Mouse (Mus musculus) CH12.LX (cell line): ENCODE results near the gene Fbln7. TPM values are rescaled to one million over a fixed set of nuclear protein-coding genes. Genes with fewer than 3 reads are reported as not detected.

ENCODE experiments used
- DNase-seq: peaks from one replicate; pipeline ENCODE4 v3.0.0-alpha.2; 2013; ENCODE audit errors: extremely low read depth
- H3K27ac ChIP-seq: 2 replicates; pipeline ENCODE4 v1.5.1; 2012; ENCODE audit warnings: low read depth, mild to moderate bottlenecking, control low read depth, moderate library complexity; ENCODE audit not compliant: insufficient read depth
- H3K27me3 ChIP-seq: replicated peaks from 2 replicates; pipeline ENCODE3; 2012; ENCODE audit warnings: inconsistent platforms
- H3K36me3 ChIP-seq, 2 experiments: replicated peaks in 1 of 2; 2 replicates each; pipeline versions ENCODE3 to v1.6.1; 2012; ENCODE audit warnings: inconsistent platforms in 1 of 2, low read length in 1 of 2, mild to moderate bottlenecking in 1 of 2, mixed read lengths in 1 of 2, moderate library complexity in 1 of 2; ENCODE audit not compliant: control insufficient read depth in 1 of 2, insufficient read depth in 1 of 2
- H3K4me1 ChIP-seq, 2 experiments: 2 replicates each; pipeline ENCODE4 v1.6.1; 2012; ENCODE audit warnings: inconsistent platforms in 1 of 2, moderate library complexity in 1 of 2; ENCODE audit not compliant: insufficient read depth in 2 of 2, control insufficient read depth in 1 of 2
- H3K4me2 ChIP-seq: 2 replicates; pipeline ENCODE4 v1.6.1; 2012; ENCODE audit warnings: low read depth, mild to moderate bottlenecking, control low read depth; ENCODE audit not compliant: poor library complexity, insufficient read depth, severe bottlenecking
- H3K4me3 ChIP-seq, 3 experiments: fragments of 150-350 bp in 1 of 3; sonication (generic) in 1 of 3; replicated peaks in 1 of 3; 2 replicates each; pipeline versions ENCODE3 to v1.5.1; 2011 to 2012; ENCODE audit warnings: low read depth in 2 of 3, low read length in 2 of 3, mild to moderate bottlenecking in 2 of 3, moderate library complexity in 2 of 3, control low read depth in 1 of 3, improper control_type of control experiment in 1 of 3, inconsistent platforms in 1 of 3, mixed read lengths in 1 of 3; ENCODE audit not compliant: poor library complexity in 1 of 3
- H3K79me2 ChIP-seq: replicated peaks from 2 replicates; pipeline ENCODE4 v1.6.1; 2012; ENCODE audit warnings: mild to moderate bottlenecking, moderate library complexity; ENCODE audit not compliant: control insufficient read depth, poor library complexity, insufficient read depth, severe bottlenecking; ENCODE audit errors: extremely low read depth
- H3K9ac ChIP-seq: 2 replicates; pipeline ENCODE4 v1.6.1; 2012; ENCODE audit warnings: low read depth, mild to moderate bottlenecking, control low read depth, moderate library complexity; ENCODE audit not compliant: insufficient read depth
- H3K9me3 ChIP-seq: replicated peaks from 2 replicates; pipeline ENCODE3; 2012; ENCODE audit warnings: low read length, inconsistent platforms, mixed read lengths
- BHLHE40 ChIP-seq: IDR thresholded peaks from 2 replicates; pipeline ENCODE4 v1.6.1; 2011; ENCODE audit warnings: mild to moderate bottlenecking, low read depth, low read length, improper control_type of control experiment
- GABPA ChIP-seq: IDR thresholded peaks from 2 replicates; pipeline ENCODE4 v1.6.1; 2012; ENCODE audit warnings: low read depth, low read length, improper control_type of control experiment, inconsistent platforms; ENCODE audit not compliant: insufficient replicate concordance
- KAT2A ChIP-seq: IDR thresholded peaks from 2 replicates; pipeline ENCODE4 v1.6.1; 2012; ENCODE audit warnings: low read length, improper control_type of control experiment, inconsistent platforms; ENCODE audit not compliant: insufficient replicate concordance
- MAFK ChIP-seq: IDR thresholded peaks from 2 replicates; pipeline ENCODE4 v1.6.1; 2011; ENCODE audit warnings: low read length, improper control_type of control experiment; ENCODE audit not compliant: insufficient replicate concordance
- MAX ChIP-seq: IDR thresholded peaks from 2 replicates; pipeline ENCODE4 v1.6.1; 2011; ENCODE audit warnings: low read length, improper control_type of control experiment
- NELFE ChIP-seq: IDR thresholded peaks from 2 replicates; pipeline ENCODE4 v1.6.1; 2011; ENCODE audit warnings: low read depth, low read length, improper control_type of control experiment
- RAD21 ChIP-seq: IDR thresholded peaks from 2 replicates; pipeline ENCODE4 v1.6.1; 2011; ENCODE audit warnings: low read depth, mild to moderate bottlenecking, low read length, improper control_type of control experiment, moderate library complexity
- RCOR1 ChIP-seq: conservative IDR thresholded peaks from 2 replicates; pipeline ENCODE4 v1.6.1; 2012; ENCODE audit warnings: low read depth, mild to moderate bottlenecking, inconsistent platforms, low read length, improper control_type of control experiment
- TBP ChIP-seq: conservative IDR thresholded peaks from 2 replicates; pipeline ENCODE4 v1.6.1; 2011; ENCODE audit warnings: low read depth, low read length, improper control_type of control experiment
- USF1 ChIP-seq: IDR thresholded peaks from 2 replicates; pipeline ENCODE4 v1.6.1; 2014; ENCODE audit warnings: low read depth, mild to moderate bottlenecking, inconsistent platforms, low read length, improper control_type of control experiment
- ZKSCAN1 ChIP-seq: IDR thresholded peaks from 2 replicates; pipeline ENCODE4 v1.6.1; 2012; ENCODE audit warnings: low read depth, inconsistent platforms, low read length, improper control_type of control experiment, borderline replicate concordance
- ZNF384 ChIP-seq: IDR thresholded peaks from 2 replicates; pipeline ENCODE4 v1.6.1; 2012; ENCODE audit warnings: low read depth, low read length, improper control_type of control experiment, inconsistent platforms
- dilution Hi-C: fragments of 300-500 bp; cut with MboI; formaldehyde crosslinking; loops from 2 replicates; pipeline ENCODE4 v1.14.3; 2020; ENCODE audit warnings: low sequenced_read_pairs; ENCODE audit not compliant: extremely low pct_unique_long_range_greater_than_20kb, extremely low pct_ligation_motif_present
- in situ Hi-C: fragments of 300-500 bp; cut with MboI; formaldehyde crosslinking; loops from 3 replicates; pipeline ENCODE4 v1.14.3; 2019; ENCODE audit warnings: low sequenced_read_pairs, low pct_ligation_motif_present, low pct_unique_long_range_greater_than_20kb, mixed read lengths
- polyA plus RNA-seq: library from polyadenylated mRNA; unstranded; fragments of >175 nt; gene quantifications from 2 replicates; pipeline ENCODE4 v1.2.1, GENCODE M21; 2012; ENCODE audit warnings: low read depth; ENCODE audit not compliant: insufficient read length
- total RNA-seq, 2 experiments: library from RNA; depleted of rRNA; stranded (reverse); fragments of 300-350 nt in 1 of 2; fragments of >200 nt in 1 of 2; gene quantifications; 2 replicates each; pipeline ENCODE4 v1.2.3; 2012 to 2014

Fbln7 gene
- total RNA-seq (2012; rRNA removed): not detected in 2 replicates
- not detected in 2 replicates for total RNA-seq (2014; rRNA removed)
- not detected in 2 replicates for polyA plus RNA-seq

DNA sequence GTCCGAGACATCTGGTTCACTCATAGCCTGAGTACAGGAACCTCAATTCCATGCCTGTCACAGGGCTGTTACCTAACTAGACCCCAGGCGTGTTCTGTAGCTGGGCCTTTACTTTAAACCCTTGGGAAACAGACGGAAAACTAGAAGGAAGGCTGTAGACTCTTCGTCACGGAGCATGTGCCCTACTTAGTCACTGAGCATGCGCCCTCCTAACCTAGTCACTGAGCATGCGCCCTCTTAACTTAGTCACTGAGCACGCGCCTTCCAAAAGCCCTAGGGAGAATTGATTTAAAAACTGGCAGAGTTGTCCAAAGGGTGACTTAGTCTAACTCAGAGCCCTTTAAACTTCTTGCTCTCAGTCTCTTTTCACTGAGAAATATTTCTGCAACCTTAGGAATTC lies at the start of gene Fbln7:
Fbln7 (plus strand) TSS at position 346 of the 400 bp plus-strand sequence.
- dilution Hi-C loops (no loop called here), in situ Hi-C loops (no loop called here)
- Histone ChIP-seq H3K9me3 (peaks cover 4% of the 10 kb centered on the region), H3K79me2 (no peaks in the 10 kb centered on the region), H3K9ac (no peak within 1 kb of the TSS), H3K4me1 (no peaks in the 10 kb centered on the region), H3K36me3 (no peaks in the 10 kb centered on the region), H3K4me3 (no peak within 1 kb of the TSS), H3K4me2 (no peak within 1 kb of the TSS), H3K27me3 (no peaks in the 10 kb centered on the region), H3K27ac (no peak within 1 kb of the TSS)
- no peak for DNase-seq
- no peak for TF ChIP-seq GABPA
- no peak for TF ChIP-seq NELFE
- no peak for TF ChIP-seq KAT2A

DNA sequence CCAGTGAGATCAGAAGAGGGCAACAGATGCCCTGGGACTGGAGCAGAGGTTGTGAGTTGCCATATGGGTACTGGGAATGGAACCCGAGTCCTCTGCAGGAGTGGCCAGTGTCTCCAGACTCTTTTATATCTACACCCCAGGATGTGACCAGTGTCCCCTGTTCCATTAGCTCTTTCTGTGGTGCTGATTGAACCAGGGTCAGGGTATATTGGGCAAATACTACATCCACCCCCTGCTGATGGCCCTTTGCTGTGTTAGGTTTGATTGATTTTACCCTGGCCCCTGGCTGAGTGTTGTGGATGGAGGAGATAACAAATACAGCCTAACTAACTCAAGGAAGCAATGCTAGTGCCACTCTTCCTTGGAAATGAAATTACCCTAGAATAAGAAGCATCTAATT lies 46.5 kb upstream of the Fbln7 start:
- Histone ChIP-seq H3K4me2 (no peak overlapping the region), H3K36me3 (peaks cover 0 to 3% of the 10 kb centered on the region in 2 experiments), H3K79me2 (0 out of 2 replicates have a peak, but pooled peaks cover 3% of the 10 kb centered on the region), H3K4me1 (peaks cover 0 to 11% of the 10 kb centered on the region in 2 experiments; a peak in 3 of 4 replicates), H3K4me3 (no peak overlapping the region), H3K9ac (no peak overlapping the region), H3K9me3 (no peaks in the 10 kb centered on the region), H3K27me3 (no peaks in the 10 kb centered on the region), H3K27ac (no peak overlapping the region)
- dilution Hi-C loops (no loop called here), in situ Hi-C loops (loop anchor here (5.0 kb wide), 1 partner anchor 119 kb away; the partner anchor contains the start of gene Mertk)
- DNase-seq: no peak
- no peak for TF ChIP-seq ZNF384
- TF ChIP-seq BHLHE40: no peak
- no peak for TF ChIP-seq RAD21
- TF ChIP-seq USF1: no peak
- no peak for TF ChIP-seq RCOR1
- TF ChIP-seq MAFK: no peak
- TF ChIP-seq ZKSCAN1: no peak

DNA sequence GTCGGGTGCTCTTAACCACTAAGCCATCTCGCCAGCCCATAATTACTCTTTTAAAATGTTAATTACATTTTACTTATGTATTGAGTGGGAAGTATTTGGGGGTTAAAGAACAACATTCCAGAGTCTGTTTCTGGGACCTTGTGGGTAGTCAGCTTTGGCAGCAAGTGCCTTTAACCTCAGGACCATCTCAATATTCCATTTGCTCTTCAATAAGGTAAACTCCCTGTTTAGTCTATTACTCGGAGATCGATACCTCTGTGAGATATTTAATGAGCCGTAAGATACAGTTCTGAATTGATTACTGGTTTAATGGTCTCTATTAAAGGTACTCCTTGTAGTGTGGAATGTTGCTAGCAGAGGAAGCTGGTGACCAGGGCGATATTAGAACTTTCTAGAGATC lies 45.9 kb upstream of the Fbln7 start:
- in situ Hi-C loops: loop anchor here (5.0 kb wide), 1 partner anchor 120 kb away; the partner anchor contains the start of gene Mertk
- no peak overlapping the region for H3K27ac ChIP-seq
- no peak for DNase-seq

More for the DNA sequence above, 45.9 kb upstream of the Fbln7 start:
- H3K4me1 ChIP-seq: peaks cover 0 to 11% of the 10 kb centered on the region in 2 experiments; a peak in 3 of 4 replicates
- peak overlapping the region in 2 of 3 experiments; percentile 73 to 76 for H3K4me3 ChIP-seq
- H3K79me2 ChIP-seq: 0 out of 2 replicates have a peak, but pooled peaks cover 3% of the 10 kb centered on the region
- TF ChIP-seq TBP (peak; percentile 68; the same call in 1 of the 2 replicates), MAX (no peak)
- dilution Hi-C loops: no loop called here
- no peaks in the 10 kb centered on the region for H3K27me3 ChIP-seq
- peaks cover 0 to 7% of the 10 kb centered on the region in 2 experiments for H3K36me3 ChIP-seq
- no peaks in the 10 kb centered on the region for H3K9me3 ChIP-seq
- H3K9ac ChIP-seq: peak overlapping the region; percentile 51
- peak overlapping the region; percentile 62 for H3K4me2 ChIP-seq
